Mouse (Mus musculus) ES-E14 (cell line): Measurements from ENCODE around the gene Zmiz1. TPM values are rescaled to one million over a fixed set of nuclear protein-coding genes. Genes with fewer than 3 reads are reported as not detected.

Source experiments
- DNase-seq: peaks from one replicate; pipeline ENCODE4 v3.0.0-alpha.2; 2013; ENCODE audit warnings: low read depth, low spot score
- H3K27ac ChIP-seq: 2 replicates; pipeline ENCODE4 v1.5.1; 2012; ENCODE audit warnings: low read depth, mild to moderate bottlenecking, low read length, moderate library complexity, mixed read lengths; ENCODE audit not compliant: poor library complexity, insufficient read depth, severe bottlenecking
- H3K36me3 ChIP-seq: 2 replicates; pipeline ENCODE4 v1.6.1; 2012; ENCODE audit warnings: mild to moderate bottlenecking, low read length, moderate library complexity, mixed read lengths; ENCODE audit not compliant: control insufficient read depth, poor library complexity, insufficient read depth, severe bottlenecking
- H3K4me1 ChIP-seq, 2 experiments: fragments of 150-350 bp in 1 of 2; sonication (generic) in 1 of 2; 2 replicates each; pipeline ENCODE4 v1.6.1; 2012; ENCODE audit warnings: low read length in 2 of 2, mild to moderate bottlenecking in 1 of 2, mixed read lengths in 1 of 2; ENCODE audit not compliant: control insufficient read depth in 2 of 2, insufficient read depth in 2 of 2, poor library complexity in 1 of 2
- H3K4me3 ChIP-seq, 2 experiments: fragments of 150-350 bp in 1 of 2; sonication (generic) in 1 of 2; 2 replicates each; pipeline ENCODE4 v1.5.1; 2012; ENCODE audit warnings: low read length in 2 of 2, low read depth in 1 of 2, mild to moderate bottlenecking in 1 of 2, mixed read lengths in 1 of 2; ENCODE audit not compliant: insufficient read depth in 1 of 2, poor library complexity in 1 of 2, severe bottlenecking in 1 of 2
- H3K9ac ChIP-seq: 2 replicates; pipeline ENCODE4 v1.6.1; 2012; ENCODE audit warnings: low read depth, mild to moderate bottlenecking, low read length, mixed read lengths; ENCODE audit not compliant: poor library complexity, insufficient read depth, severe bottlenecking
- H3K9me3 ChIP-seq: fragments of 150-350 bp; sonication (generic); 2 replicates; pipeline ENCODE4 v1.6.1; 2012; ENCODE audit warnings: low read depth, mild to moderate bottlenecking, low read length; ENCODE audit not compliant: control insufficient read depth, insufficient read depth
- CHD2 ChIP-seq: IDR thresholded peaks from 2 replicates; pipeline ENCODE4 v1.6.1; 2014; ENCODE audit warnings: mild to moderate bottlenecking, low read depth, low read length, inconsistent platforms
- HCFC1 ChIP-seq: IDR thresholded peaks from 2 replicates; pipeline ENCODE4 v1.6.1; 2012; ENCODE audit warnings: low read length, inconsistent platforms, borderline replicate concordance; ENCODE audit not compliant: insufficient read depth
- MAFK ChIP-seq: IDR thresholded peaks from 2 replicates; pipeline ENCODE4 v1.6.1; 2014; ENCODE audit warnings: mild to moderate bottlenecking, low read depth, low read length, inconsistent platforms; ENCODE audit not compliant: insufficient read depth
- ZC3H11A ChIP-seq: IDR thresholded peaks from 2 replicates; pipeline ENCODE4 v1.6.1; 2012; ENCODE audit warnings: low read depth, mild to moderate bottlenecking, inconsistent platforms, low read length, borderline replicate concordance
- ZNF384 ChIP-seq: IDR thresholded peaks from 2 replicates; pipeline ENCODE4 v1.6.1; 2012; ENCODE audit warnings: low read depth, low read length, inconsistent platforms
- in situ Hi-C, 2 experiments: fragments of 600-800 bp; cut with MboI; formaldehyde crosslinking; loops; one replicate each; pipeline ENCODE4 v1.15.1; 2025; ENCODE audit warnings: low sequenced_read_pairs in 2 of 2, inconsistent platforms in 1 of 2; ENCODE audit not compliant: unreplicated experiment in 2 of 2
- total RNA-seq: library from RNA; depleted of rRNA; stranded (reverse); fragments of 300-350 nt; gene quantifications from 2 replicates; pipeline ENCODE4 v1.2.3, GENCODE M21; 2012; rRNA removed

Gene Zmiz1
- total RNA-seq: 10.5 and 16.9 TPM in 2 replicates

DNA sequence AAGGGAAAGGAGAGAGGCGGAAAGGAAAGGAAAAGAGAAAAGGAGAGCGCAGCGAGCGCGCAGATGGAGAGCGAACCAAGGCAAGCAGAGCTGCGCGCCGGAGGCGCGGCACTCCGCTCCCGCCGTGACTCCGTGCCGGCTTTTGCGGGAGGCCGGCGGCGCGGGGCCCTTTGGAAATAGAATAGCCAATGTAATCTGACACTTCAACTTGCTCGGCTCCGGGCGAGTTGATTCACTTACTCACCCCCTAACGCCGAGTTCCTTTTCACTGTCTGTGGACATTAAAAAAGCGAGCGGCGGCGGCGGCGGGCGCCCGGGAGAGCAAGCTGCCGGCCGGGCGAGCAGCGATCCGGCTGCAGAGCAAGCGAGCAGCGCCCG, at the start of gene Zmiz1:
Gene Zmiz1 (plus strand): TSS at position 170 of the 378 bp plus-strand sequence.
- peaks cover 0 to 8% of the 10 kb centered on the region in 2 experiments; a peak in 2 of 4 replicates for H3K4me1 ChIP-seq
- H3K36me3 ChIP-seq: no peaks in the 10 kb centered on the region
- peak within 1 kb of the TSS; percentile 68 to 70 for H3K4me3 ChIP-seq
- TF ChIP-seq HCFC1 (peak; percentile 67), MAFK (no peak)
- in situ Hi-C loops: no loop called here
- H3K9me3 ChIP-seq: no peaks in the 10 kb centered on the region
- peak within 1 kb of the TSS; percentile 33 for H3K9ac ChIP-seq
- H3K27ac ChIP-seq: no peak within 1 kb of the TSS
- peak; percentile 81 for DNase-seq

- DNase-seq: no peak
- Histone ChIP-seq H3K27ac (no peak overlapping the region; the same call in 1 of the 2 replicates), H3K9me3 (no peaks in the 10 kb centered on the region), H3K4me3 (no peak overlapping the region), H3K9ac (no peak overlapping the region), H3K36me3 (no peaks in the 10 kb centered on the region), H3K4me1 (no peaks in the 10 kb centered on the region)
- in situ Hi-C loops: no loop called here
- TF ChIP-seq CHD2 (no peak), MAFK (no peak), ZNF384 (no peak), HCFC1 (no peak), ZC3H11A (no peak)
These were observed 47.0 kb upstream of the Zmiz1 start for GRCm38 (mm10) chr14:25411848-25412527.

DNA sequence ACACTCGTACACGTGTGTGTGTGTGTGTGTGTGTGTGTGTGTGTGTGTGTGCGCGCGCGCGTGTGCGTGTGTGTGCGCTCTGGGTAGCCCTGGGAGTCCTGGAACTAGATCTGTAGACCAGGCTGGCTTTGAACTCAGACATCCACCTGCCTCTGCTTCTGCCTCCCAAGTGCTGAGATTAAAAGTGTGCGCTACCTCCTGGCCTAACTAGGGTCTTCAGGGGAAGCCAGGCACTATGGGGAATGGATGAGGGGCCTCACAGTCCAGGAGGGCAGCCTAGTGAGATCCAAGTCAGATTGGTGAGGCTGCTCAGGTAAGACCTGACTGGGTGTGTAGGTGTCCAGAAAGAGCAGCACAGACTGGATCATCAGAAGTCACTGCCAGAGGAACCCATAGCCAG, 46.2 kb upstream of the Zmiz1 start:
- H3K9me3 ChIP-seq: no peaks in the 10 kb centered on the region
- TF ChIP-seq CHD2: no peak
- no peak for TF ChIP-seq ZNF384
- no peak for TF ChIP-seq HCFC1
- TF ChIP-seq MAFK: no peak
- no peak for TF ChIP-seq ZC3H11A

DNA sequence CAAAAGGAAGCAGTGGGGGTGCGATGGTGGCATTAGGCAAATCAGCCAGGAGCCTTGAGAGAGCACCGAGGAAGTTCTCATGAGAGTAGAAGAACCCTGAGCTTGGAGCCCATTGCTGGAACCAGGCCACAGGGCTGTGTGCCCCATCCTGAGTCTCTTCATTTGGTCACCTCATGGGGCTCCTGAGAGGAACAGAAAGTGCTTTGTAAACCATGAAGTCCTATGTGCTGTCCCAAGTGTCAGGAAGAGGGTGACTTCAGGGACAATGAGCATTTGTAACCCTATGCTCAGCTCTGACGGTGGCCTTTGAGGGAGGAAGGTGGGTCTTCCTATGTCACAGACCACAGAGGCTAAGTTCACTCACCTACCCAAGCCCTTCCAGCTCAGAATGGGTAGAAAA, 45.5 kb upstream of the Zmiz1 start:
- TF ChIP-seq ZNF384: no peak
- no peak for TF ChIP-seq ZC3H11A
- no peak for TF ChIP-seq HCFC1
- TF ChIP-seq CHD2: no peak
- TF ChIP-seq MAFK: no peak
- DNase-seq: no peak
- no peaks in the 10 kb centered on the region for H3K36me3 ChIP-seq
- H3K4me1 ChIP-seq: no peaks in the 10 kb centered on the region
- no peaks in the 10 kb centered on the region for H3K9me3 ChIP-seq
- in situ Hi-C loops: no loop called here
- no peak overlapping the region for H3K4me3 ChIP-seq
- no peak overlapping the region for H3K27ac ChIP-seq
- H3K9ac ChIP-seq: no peak overlapping the region

More for the DNA sequence above, 46.2 kb upstream of the Zmiz1 start:
- Histone ChIP-seq H3K36me3 (no peaks in the 10 kb centered on the region), H3K27ac (no peak overlapping the region), H3K9ac (no peak overlapping the region), H3K4me1 (no peaks in the 10 kb centered on the region), H3K4me3 (no peak overlapping the region)
- in situ Hi-C loops: no loop called here
- DNase-seq: peak; percentile 31

DNA sequence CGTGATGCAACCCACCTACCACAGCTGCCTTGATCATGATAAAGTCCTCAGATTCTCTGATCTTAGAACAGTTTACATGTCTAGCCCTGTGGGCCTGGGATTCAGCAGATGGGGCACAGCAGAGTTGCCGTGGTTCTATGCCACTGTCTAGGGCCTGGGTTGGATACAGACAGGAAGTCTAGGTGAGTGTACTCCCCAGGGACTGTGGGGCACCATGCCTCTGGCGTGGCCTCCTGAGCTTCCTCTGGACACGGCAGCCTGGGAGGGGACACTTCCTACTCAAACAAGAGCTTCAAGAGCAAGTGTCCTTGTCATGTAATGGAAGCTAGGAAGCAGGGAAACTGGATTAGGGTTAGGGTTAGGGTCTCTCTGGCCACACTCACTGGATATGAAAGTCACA, 44.9 kb upstream of the Zmiz1 start:
- Histone ChIP-seq H3K4me3 (no peak overlapping the region), H3K27ac (no peak overlapping the region), H3K9me3 (no peaks in the 10 kb centered on the region), H3K36me3 (no peaks in the 10 kb centered on the region), H3K4me1 (no peaks in the 10 kb centered on the region), H3K9ac (no peak overlapping the region)
- no peak for TF ChIP-seq MAFK
- TF ChIP-seq HCFC1: no peak
- TF ChIP-seq CHD2: no peak
- no peak for TF ChIP-seq ZNF384
- TF ChIP-seq ZC3H11A: no peak
- DNase-seq: no peak
- in situ Hi-C loops: no loop called here
